Mouse (Mus musculus): Measurements from ENCODE around the gene Hras.

The Hras gene

GRCm38 (mm10) chr7:141213605-141214235 lies 19.9 kb upstream of the Hras start, which contains the start of gene Lmntd2:
Gene Lmntd2 (minus strand): TSS chr7:141214080.
- DNase-seq (ENCODE audit: low spot score) = no peak

DNA sequence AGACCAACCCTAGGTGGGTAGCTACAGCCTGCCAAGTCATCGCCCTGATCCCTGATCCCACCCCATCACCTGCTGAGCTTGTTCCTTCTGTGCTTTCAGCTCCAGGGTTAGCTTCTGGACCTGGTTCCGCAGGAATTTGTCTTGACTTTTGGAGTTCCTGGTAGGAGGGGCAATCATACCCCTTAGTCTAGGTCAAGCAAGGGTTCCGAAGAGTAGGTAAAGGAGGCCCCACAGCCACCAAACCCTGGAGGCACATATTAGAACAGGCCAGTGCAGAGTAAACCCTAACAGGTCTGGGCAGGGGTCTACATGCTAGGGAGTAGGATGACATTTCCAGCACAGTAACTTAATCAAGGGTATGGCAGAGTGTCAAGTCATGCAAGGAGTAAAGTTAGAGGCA lies 19.3 kb upstream of the Hras start:
- DNase-seq (ENCODE audit: low spot score) = no peak

- DNase-seq (ENCODE audit: low spot score) = no peak
These were observed 16.9 kb upstream of the Hras start for GRCm38 (mm10) chr7:141210606-141211131.

DNA sequence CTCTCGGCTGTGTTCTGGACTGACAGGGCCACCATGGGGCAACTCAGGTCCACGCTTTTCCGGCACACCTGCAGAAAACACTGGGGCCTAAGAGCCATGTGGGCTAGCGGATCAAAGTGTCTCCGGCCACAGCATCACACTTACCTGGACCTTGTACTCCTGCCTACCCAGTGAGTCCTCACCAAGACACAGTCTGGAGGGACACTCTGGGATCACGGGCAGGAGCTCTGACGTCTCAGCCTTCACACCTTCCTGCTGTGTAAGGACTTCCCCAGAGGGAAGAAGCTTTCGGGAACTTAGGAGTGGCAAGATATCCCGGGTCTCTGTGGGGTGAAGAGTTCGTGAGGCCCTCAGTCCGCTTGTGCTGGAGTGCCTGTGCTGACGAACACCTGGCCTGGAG lies 16.3 kb upstream of the Hras start:
- no peak for DNase-seq (ENCODE audit: low spot score)

GRCm38 (mm10) chr7:141209526-141209925 lies 15.7 kb upstream of the Hras start:
- no peak for DNase-seq (ENCODE audit: low spot score)

DNA sequence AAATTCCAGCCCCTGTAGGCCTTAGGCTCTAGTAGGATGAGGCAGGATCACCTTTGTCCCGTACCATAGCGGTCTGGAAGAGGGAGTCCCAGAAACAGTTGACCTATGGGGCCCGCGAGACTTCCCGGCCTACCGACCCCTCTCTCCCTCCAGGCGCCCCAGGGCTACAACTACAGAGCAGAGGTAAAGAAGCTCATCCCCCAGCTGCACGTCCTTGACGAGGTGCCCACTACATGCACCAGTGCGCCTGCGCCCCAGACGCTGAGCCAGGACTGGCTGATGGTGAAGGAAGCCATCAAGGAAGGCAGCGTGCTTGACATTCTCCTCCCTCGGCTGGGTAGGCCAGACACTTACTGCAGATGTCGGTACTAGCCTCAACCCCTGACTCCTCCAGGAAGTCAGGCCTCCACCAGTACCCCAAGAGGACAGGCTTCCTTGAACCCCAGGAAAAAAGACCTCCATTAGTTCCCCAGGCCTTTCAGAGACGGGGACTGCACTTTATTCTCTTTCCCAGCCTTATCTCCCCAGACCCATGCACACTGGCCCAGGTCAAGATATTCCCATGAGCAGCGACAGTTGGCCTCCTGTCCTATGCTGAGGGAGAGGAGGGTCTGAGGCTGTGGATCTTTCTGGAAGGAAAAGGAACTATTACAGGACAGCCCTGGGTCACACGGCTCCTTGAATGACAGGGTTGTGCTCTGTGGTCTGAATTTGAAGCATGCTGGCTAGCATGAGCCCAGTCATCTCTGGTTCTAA lies 12.6 kb upstream of the Hras start:
- DNase-seq (ENCODE audit: low spot score) = no peak

DNA sequence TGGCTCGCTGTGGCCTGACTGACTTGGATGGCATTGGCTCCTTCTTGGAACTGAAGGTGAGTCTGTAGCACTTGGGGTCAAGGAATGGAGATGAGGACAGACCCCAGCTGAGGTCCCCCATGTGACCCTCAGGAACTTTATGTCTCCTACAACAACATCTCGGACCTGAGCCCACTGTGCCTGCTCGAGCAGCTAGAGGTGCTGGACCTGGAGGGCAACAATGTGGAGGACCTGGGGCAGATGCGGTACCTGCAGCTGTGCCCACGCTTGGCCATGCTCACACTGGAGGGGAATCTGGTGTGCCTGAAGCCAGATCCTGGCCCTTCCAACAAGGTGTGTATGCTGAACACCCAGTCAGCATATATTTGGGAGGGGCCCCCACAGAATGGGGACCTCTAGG lies 11.7 kb upstream of the Hras start:
- DNase-seq (ENCODE audit: low spot score) = no peak

GRCm38 (mm10) chr7:141204546-141204945 lies 10.7 kb upstream of the Hras start:
- no peak for DNase-seq (ENCODE audit: low spot score)

- DNase-seq (ENCODE audit: low spot score) = no peak
These were observed 4.3 kb upstream of the Hras start for GRCm38 (mm10) chr7:141198121-141198520.

- no peak for DNase-seq (ENCODE audit: low spot score)
These were observed 2.9 kb upstream of the Hras start for GRCm38 (mm10) chr7:141196619-141197282.

DNA sequence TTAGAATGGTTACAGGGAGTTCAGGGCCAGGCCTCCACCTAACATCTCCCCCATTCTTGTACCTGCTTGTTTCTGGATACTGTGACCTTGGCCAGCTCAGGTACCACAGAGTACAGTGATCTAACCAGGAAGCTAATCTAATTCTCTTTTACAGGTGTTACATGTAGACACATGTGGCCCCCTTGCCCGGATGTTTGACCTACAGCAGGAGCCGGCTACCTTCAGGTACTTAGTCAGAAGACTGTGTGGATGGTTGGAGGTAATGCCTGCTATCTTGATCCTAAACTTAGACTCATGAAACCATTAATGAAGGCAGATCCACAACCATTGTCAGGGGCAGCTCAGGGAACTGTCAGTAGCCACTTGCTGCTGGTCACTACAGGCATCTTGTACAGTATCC lies 1.9 kb upstream of the Hras start:
- no peak for DNase-seq (ENCODE audit: low spot score)

DNA sequence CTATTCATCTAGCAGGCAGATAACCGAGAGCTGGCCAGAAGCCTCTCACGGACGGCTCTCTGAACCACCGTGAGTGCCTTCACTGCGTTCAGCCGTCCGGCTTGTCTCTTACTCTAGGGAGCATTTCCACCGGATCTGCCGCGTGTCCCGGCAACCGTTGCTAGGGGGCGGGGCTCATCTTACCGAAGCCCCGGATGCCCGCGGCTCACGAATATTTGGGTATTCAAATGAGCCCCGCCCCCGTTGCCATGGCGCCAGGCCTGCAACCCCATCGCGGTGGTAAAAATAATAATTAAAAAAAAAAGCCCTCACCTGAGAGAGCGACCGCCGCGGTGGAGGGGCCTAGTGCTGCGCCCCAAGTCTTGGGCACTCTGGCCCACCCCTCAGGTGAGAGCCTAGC lies 1.0 kb upstream of the Hras start:
- peak; percentile 89 for DNase-seq (ENCODE audit: low spot score)

DNA sequence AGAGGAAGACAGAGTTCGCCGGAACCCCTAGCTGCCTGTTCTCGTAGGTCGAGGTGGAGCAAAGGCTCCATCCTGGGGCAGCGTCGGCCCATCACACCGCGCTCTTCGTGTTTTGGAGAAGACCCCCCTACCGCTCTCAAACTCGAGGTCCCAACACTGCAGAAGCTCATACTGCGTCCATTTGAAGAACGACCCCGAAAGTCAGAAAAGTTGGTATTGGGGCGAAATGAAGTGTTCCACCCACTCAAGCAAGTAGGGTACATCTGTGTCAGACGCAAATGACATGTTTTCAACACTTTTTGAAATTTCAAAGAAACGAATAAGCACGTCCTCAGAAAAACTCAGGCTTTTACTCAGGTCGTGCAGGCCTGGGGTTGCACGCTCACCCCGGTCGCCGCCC lies 604 bp upstream of the Hras start:
- no peak for DNase-seq (ENCODE audit: low spot score)

DNA sequence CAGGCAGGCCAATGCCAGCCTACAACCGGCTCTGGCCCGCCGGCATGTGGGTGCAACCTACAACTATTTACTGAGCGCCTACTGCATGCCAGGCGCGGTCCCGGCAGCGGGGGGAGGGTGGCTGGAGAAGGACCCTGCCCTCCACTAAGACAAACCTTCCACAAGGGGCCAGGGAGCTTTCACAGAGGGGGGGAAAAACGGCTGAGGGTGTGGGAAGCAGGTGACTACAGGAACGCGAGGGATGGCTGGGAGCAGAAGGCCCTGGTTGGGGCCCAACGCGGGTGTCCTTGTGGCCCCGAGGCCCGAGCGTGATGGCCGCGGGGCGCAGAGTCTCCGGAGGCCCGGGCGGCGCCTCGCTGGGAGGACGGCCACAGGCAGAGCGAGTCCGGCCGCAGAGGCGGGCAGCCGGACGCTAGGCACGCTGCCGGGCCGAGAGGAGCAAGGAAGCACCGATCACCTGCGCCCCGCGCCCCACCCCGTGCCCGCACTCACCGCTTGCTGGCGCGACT lies 403 bp downstream of the Hras start:
- DNase-seq (ENCODE audit: low spot score) = peak; percentile 52

DNA sequence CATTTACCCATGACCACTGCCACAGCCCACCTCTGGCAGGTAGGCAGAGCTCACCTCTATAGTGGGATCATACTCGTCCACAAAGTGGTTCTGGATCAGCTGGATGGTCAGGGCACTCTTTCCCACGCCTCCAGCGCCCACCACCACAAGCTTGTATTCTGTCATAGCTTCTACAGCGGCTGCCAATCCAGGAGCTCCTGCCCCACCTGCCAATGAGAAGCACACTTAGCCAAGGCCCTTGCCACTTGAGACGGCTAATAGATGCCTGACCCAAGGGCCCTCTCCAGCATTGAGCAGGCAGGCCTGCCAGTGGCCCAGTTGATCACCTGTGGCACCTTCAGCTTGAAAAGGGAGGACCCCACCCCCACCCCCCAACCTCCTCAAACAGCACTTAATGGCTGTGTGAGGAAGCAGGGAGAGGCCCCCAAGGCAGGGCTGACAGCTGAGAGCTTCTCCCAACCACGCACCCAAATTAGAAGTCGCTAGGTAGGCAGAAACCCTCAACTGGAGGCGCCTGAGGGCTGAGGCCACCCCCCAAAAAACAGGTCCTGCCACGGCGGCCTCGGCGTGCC lies 943 bp downstream of the Hras start:
- DNase-seq (ENCODE audit: low spot score) = no peak

- no peak for DNase-seq (ENCODE audit: low spot score)
These were observed 1.8 kb downstream of the Hras start for GRCm38 (mm10) chr7:141191796-141192685.

DNA sequence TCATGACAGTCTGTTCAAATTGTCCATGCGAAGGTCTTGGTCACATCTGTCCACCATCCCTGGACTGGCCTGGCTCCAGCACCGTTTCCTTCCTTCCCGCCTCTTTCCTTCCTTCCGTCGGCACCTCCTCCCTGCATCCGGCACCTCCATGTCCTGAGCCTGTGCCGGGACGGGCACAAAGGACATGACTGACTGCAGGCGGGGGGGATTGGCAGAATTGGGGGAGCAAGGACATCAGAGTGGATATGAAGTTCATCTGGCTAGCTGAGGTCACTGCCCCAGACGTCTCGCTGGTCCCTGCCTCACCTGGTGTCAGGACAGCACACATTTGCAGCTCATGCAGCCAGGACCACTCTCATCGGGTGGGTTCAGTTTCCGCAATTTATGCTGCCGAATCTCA lies 2.8 kb downstream of the Hras start:
- no peak for DNase-seq (ENCODE audit: low spot score)

GRCm38 (mm10) chr7:141190220-141190619 lies 3.6 kb downstream of the Hras start:
- DNase-seq (ENCODE audit: low spot score) = no peak

- no peak for DNase-seq (ENCODE audit: low spot score)
These were observed 5.1 kb downstream of the Hras start for GRCm38 (mm10) chr7:141188733-141189132.

GRCm38 (mm10) chr7:141188194-141188593 lies 5.6 kb downstream of the Hras start:
- no peak for DNase-seq (ENCODE audit: low spot score)

DNA sequence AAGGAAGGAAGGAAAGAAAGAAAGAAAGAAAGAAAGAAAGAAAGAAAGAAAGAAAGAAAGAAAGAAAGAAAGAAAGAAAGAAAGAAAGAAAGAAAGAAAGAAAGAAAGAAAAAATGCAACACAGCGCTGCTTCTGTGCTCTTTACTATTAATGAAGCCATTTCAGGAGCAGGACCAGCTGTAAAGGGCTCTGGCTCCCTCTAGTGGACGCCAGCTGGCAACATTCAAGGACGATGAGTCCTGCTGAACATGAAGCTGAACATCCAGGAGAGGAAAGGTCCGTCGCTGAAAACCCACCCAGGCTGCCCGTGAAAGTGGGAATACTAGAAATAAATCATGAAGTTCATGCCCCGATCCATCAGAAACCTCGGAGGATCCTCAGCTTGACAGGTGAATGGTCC lies 17.6 kb downstream of the Hras start:
- peak; percentile 79 for DNase-seq (ENCODE audit: low spot score)

Data from ovary, postnatal 36 days (tissue).